Mouse (Mus musculus): ENCODE measurements around the gene Gm40193. TPM values are rescaled to one million over a fixed set of nuclear protein-coding genes. Genes with fewer than 3 reads are reported as not detected.
"Not testable (repeated sequence)": the region's sequence is repeated elsewhere in the genome, so short reads cannot be mapped to it uniquely, and the experiment has no call there.

Gene Gm40193
- polyA plus RNA-seq, 1 experiment from 2014 or later: not detected

- no peak overlapping the region for H3K4me2 ChIP-seq (ENCODE audit: low read depth, low read length)
- H3K9me3 ChIP-seq (replicated peaks; ENCODE audit: control insufficient read depth, low read length): no peaks in the 10 kb centered on the region
- WGBS (ENCODE audit: insufficient replicate concordance): 79% methylated on average over 9 of the region's 9 CpGs
- no peaks in the 10 kb centered on the region for H3K36me3 ChIP-seq (ENCODE audit: control insufficient read depth, insufficient read depth)
- peaks cover 8% of the 10 kb centered on the region for H3K4me1 ChIP-seq (ENCODE audit: control insufficient read depth, low read depth, low read length)
- no peak overlapping the region for H3K4me3 ChIP-seq (ENCODE audit: low read depth, low read length)
- no peaks in the 10 kb centered on the region for H3K27me3 ChIP-seq (ENCODE audit: control insufficient read depth, insufficient read depth, low read depth, low read length)
- no peak overlapping the region for H3K9ac ChIP-seq (ENCODE audit: low read depth, low read length)
- ATAC-seq (ENCODE audit: low read depth): no peak
- H3K27ac ChIP-seq (ENCODE audit: low read length): no peak overlapping the region
Measured at GRCm38 (mm10) chr11:70557545-70557944, 24.8 kb upstream of the Gm40193 start.

GRCm38 (mm10) chr11:70553940-70554339 is 21.2 kb upstream of the Gm40193 start:
- Histone ChIP-seq H3K4me1 (ENCODE audit: control insufficient read depth, low read depth, low read length) (no peaks in the 10 kb centered on the region), H3K27me3 (ENCODE audit: control insufficient read depth, insufficient read depth, low read depth, low read length) (no peaks in the 10 kb centered on the region), H3K9me3 (replicated peaks; ENCODE audit: control insufficient read depth, low read length) (no peaks in the 10 kb centered on the region), H3K36me3 (ENCODE audit: control insufficient read depth, insufficient read depth) (no peaks in the 10 kb centered on the region), H3K4me2 (ENCODE audit: low read depth, low read length) (no peak overlapping the region), H3K4me3 (ENCODE audit: low read depth, low read length) (no peak overlapping the region), H3K27ac (ENCODE audit: low read length) (no peak overlapping the region), H3K9ac (ENCODE audit: low read depth, low read length) (no peak overlapping the region)
- WGBS (ENCODE audit: insufficient replicate concordance): 31% methylated on average over 6 of the region's 7 CpGs
- no peak for ATAC-seq (ENCODE audit: low read depth)

DNA sequence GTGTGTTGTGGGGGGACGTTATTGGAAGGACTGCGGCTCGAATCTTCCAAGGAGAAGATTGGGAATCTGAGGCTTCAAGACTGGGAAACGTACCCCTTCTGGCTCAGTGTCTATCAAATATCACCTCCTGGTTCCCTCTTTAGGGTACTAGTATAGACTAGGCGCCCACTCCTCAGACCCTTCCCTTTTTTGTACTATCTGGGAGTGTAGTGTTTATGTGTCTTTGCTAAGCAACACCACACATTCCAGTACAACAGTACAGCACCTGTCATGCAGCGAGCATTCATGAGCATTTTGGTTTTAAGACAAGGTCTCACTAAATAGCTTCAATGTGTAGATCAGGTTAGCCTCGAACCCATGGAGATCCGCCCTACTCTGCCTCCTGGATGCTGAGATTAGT is 18.8 kb upstream of the Gm40193 start:
- WGBS (ENCODE audit: insufficient replicate concordance): 68% methylated on average over 8 of the region's 8 CpGs
- H3K36me3 ChIP-seq (ENCODE audit: control insufficient read depth, insufficient read depth): no peaks in the 10 kb centered on the region
- no peaks in the 10 kb centered on the region for H3K4me1 ChIP-seq (ENCODE audit: control insufficient read depth, low read depth, low read length)
- ATAC-seq (ENCODE audit: low read depth): no peak
- no peak overlapping the region for H3K4me3 ChIP-seq (ENCODE audit: low read depth, low read length)
- no peaks in the 10 kb centered on the region for H3K9me3 ChIP-seq (replicated peaks; ENCODE audit: control insufficient read depth, low read length)
- no peak overlapping the region for H3K4me2 ChIP-seq (ENCODE audit: low read depth, low read length)
- no peak overlapping the region for H3K9ac ChIP-seq (ENCODE audit: low read depth, low read length)
- H3K27ac ChIP-seq (ENCODE audit: low read length): no peak overlapping the region
- H3K27me3 ChIP-seq (ENCODE audit: control insufficient read depth, insufficient read depth, low read depth, low read length): no peaks in the 10 kb centered on the region

DNA sequence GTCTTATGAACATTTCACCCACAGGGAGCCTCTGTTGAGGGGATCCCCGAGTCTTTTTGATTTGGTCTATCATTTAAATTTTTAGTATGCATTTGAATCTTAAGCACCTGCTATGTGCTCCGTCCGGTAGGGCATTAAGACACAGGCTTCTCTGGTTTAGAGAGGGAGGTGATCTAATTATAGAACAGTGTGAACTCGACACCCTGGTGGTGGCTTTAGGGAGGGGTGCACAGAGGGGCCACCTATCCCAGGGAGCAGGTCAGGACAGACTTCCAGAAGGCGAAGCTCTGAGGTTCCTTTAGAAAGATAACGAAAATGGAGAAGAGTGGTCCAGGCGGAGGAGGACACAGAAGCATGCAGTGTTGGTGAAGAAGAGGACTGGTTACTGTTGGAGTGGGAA is 11.8 kb upstream of the Gm40193 start:
- H3K9me3 ChIP-seq (replicated peaks; ENCODE audit: control insufficient read depth, low read length): no peaks in the 10 kb centered on the region
- H3K36me3 ChIP-seq (ENCODE audit: control insufficient read depth, insufficient read depth): no peaks in the 10 kb centered on the region
- no peak for ATAC-seq (ENCODE audit: low read depth)
- WGBS (ENCODE audit: insufficient replicate concordance): 47% methylated on average over 7 of the region's 7 CpGs
- H3K27ac ChIP-seq (ENCODE audit: low read length): no peak overlapping the region
- no peak overlapping the region for H3K9ac ChIP-seq (ENCODE audit: low read depth, low read length)
- H3K27me3 ChIP-seq (ENCODE audit: control insufficient read depth, insufficient read depth, low read depth, low read length): peaks cover 29% of the 10 kb centered on the region
- H3K4me1 ChIP-seq (ENCODE audit: control insufficient read depth, low read depth, low read length): peaks cover 3% of the 10 kb centered on the region; the same call in 1 of the 2 replicates
- H3K4me3 ChIP-seq (ENCODE audit: low read depth, low read length): no peak overlapping the region
- H3K4me2 ChIP-seq (ENCODE audit: low read depth, low read length): no peak overlapping the region

DNA sequence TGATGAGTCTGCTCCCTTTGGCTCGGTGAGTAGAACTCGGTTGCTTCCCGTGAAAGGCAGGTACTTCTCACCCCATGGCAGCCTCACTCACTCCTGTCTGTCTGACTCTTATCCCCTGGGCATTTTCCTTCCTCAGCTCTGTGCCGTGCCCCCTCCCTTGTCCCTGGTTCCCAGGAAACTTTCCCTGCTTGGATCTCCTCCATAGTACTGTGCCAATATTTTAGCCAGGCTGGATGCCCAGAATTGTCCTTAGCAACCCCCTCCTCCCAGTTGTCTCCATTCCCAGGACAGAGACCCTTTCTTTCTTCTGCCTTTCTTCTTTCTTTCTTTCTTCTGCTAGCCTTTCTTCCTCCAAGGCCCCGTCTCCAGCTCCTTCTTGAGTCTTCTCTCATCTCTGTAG is 8.7 kb upstream of the Gm40193 start:
- 56% methylated on average over 5 of the region's 5 CpGs for whole genome bisulfite sequencing (ENCODE audit: insufficient replicate concordance)
- no peak for ATAC-seq (ENCODE audit: low read depth)
- H3K4me3 ChIP-seq (ENCODE audit: low read depth, low read length): no peak overlapping the region

DNA sequence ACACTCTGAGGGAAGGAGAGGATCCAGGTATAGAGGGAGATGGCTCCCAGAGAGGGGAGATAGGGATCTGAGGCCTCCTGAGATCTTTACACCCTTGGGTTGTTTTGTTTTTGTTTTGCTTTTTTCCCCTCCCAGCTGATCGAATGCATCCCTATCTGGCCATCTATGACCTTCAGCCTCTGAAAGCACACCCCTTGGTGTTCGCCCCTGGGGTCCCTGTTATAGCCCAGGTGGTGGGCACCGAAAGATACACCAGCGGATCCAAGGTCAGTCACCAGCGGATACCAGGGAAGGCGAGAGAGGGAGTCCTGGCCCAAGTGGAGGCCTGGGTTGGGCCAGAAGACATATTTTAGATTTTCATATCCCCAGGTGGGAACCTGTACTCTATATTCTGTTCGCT is 8.2 kb upstream of the Gm40193 start:
- ATAC-seq (ENCODE audit: low read depth): no peak
- 72% methylated on average over 7 of the region's 7 CpGs for WGBS (ENCODE audit: insufficient replicate concordance)
- Histone ChIP-seq H3K4me3 (ENCODE audit: low read depth, low read length) (peak overlapping the region; percentile 55; the same call in 1 of the 2 replicates), H3K4me1 (ENCODE audit: control insufficient read depth, low read depth, low read length) (peaks cover 3% of the 10 kb centered on the region; the same call in 1 of the 2 replicates), H3K9me3 (replicated peaks; ENCODE audit: control insufficient read depth, low read length) (no peaks in the 10 kb centered on the region), H3K36me3 (ENCODE audit: control insufficient read depth, insufficient read depth) (no peaks in the 10 kb centered on the region), H3K27me3 (ENCODE audit: control insufficient read depth, insufficient read depth, low read depth, low read length) (peaks cover 34% of the 10 kb centered on the region), H3K27ac (ENCODE audit: low read length) (no peak overlapping the region), H3K4me2 (ENCODE audit: low read depth, low read length) (peak overlapping the region; percentile 61; the same call in 1 of the 2 replicates), H3K9ac (ENCODE audit: low read depth, low read length) (no peak overlapping the region)

More for the DNA sequence above, 8.7 kb upstream of the Gm40193 start:
- Histone ChIP-seq H3K27me3 (ENCODE audit: control insufficient read depth, insufficient read depth, low read depth, low read length) (peaks cover 34% of the 10 kb centered on the region), H3K9ac (ENCODE audit: low read depth, low read length) (no peak overlapping the region), H3K27ac (ENCODE audit: low read length) (no peak overlapping the region), H3K4me1 (ENCODE audit: control insufficient read depth, low read depth, low read length) (peaks cover 3% of the 10 kb centered on the region; the same call in 1 of the 2 replicates), H3K36me3 (ENCODE audit: control insufficient read depth, insufficient read depth) (no peaks in the 10 kb centered on the region), H3K4me2 (ENCODE audit: low read depth, low read length) (no peak overlapping the region), H3K9me3 (replicated peaks; ENCODE audit: control insufficient read depth, low read length) (no peaks in the 10 kb centered on the region)

DNA sequence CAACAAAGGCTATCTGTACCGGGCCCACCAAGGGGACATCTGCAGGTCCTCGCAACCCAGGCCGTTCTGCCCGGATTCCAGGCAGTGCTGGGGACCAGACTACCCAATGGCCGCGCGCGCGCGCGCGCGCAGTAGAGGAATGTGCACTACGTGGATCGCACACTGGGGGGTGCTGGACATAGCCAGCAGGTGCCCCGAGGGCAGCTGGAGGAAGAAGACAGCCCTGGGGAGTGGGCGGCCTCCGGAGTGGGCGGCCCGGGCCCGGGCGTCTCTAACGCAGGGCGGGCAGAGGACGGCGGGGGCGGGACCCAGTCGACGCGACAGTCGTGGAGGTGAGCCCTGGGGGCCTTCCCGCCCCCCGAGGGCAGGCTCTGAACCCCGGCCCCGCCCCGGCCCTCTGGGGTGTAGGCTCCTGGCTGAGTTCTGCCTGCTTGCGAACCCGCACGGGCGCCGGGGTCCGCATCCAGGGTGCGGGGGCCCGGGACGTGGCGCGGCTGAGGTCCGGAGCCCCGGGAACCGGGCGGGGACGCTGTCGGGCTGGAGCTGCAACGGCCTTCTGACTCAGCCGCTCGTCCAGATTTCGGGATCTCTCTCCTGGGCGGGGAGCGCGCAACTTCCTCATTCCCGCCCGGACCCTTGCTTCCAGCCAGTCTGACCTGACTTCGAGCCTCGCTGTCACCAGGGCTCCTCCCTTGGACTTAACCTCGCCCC is 7.3 kb upstream of the Gm40193 start, which contains the start of gene Pld2:
TSS of gene Pld2 (plus strand) at position 188 of the 711 bp plus-strand sequence.
- Histone ChIP-seq H3K9me3 (replicated peaks; ENCODE audit: control insufficient read depth, low read length) (no peaks in the 10 kb centered on the region), H3K9ac (ENCODE audit: low read depth, low read length) (peak within 1 kb of the TSS; percentile 38)
- 1% methylated on average over 65 of the region's 65 CpGs for WGBS (ENCODE audit: insufficient replicate concordance)

DNA sequence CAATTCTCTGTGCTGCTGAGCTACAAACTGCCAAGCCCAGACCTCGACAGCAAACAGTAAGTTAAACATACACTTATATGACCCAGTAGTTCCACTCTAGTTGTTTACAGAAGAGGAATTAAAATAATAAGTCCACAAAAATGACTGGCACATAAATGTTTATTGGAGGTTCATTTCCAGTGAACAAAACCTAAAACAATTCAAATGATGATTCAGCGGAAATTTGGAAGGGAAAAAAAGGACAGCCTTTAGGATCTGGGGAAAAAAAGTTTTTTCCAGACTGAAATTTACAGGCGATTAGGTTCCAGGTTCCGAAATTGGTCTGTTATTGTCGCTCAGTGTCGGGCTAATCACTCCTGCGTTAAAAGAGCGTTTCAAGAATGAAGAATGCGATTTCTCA is 6.7 kb upstream of the Gm40193 start:
- Histone ChIP-seq H3K36me3 (ENCODE audit: control insufficient read depth, insufficient read depth) (no peaks in the 10 kb centered on the region), H3K4me2 (ENCODE audit: low read depth, low read length) (peak overlapping the region; percentile 61), H3K27ac (ENCODE audit: low read length) (no peak overlapping the region; the same call in 1 of the 2 replicates), H3K4me1 (ENCODE audit: control insufficient read depth, low read depth, low read length) (peaks cover 3% of the 10 kb centered on the region; the same call in 1 of the 2 replicates), H3K4me3 (ENCODE audit: low read depth, low read length) (peak overlapping the region; percentile 55), H3K9ac (ENCODE audit: low read depth, low read length) (peak overlapping the region; percentile 38), H3K9me3 (replicated peaks; ENCODE audit: control insufficient read depth, low read length) (no peaks in the 10 kb centered on the region), H3K27me3 (ENCODE audit: control insufficient read depth, insufficient read depth, low read depth, low read length) (peaks cover 34% of the 10 kb centered on the region)
- WGBS (ENCODE audit: insufficient replicate concordance): 17% methylated on average over 9 of the region's 9 CpGs
- ATAC-seq (ENCODE audit: low read depth): no peak

More for the DNA sequence above, 7.3 kb upstream of the Gm40193 start, which contains the start of gene Pld2:
- no peak within 1 kb of the TSS; the same call in 1 of the 2 replicates for H3K27ac ChIP-seq (ENCODE audit: low read length)
- ATAC-seq (ENCODE audit: low read depth): peak; percentile 97
- H3K36me3 ChIP-seq (ENCODE audit: control insufficient read depth, insufficient read depth): no peaks in the 10 kb centered on the region
- peak within 1 kb of the TSS; percentile 61 for H3K4me2 ChIP-seq (ENCODE audit: low read depth, low read length)
- H3K4me1 ChIP-seq (ENCODE audit: control insufficient read depth, low read depth, low read length): peaks cover 3% of the 10 kb centered on the region; the same call in 1 of the 2 replicates
- peaks cover 34% of the 10 kb centered on the region for H3K27me3 ChIP-seq (ENCODE audit: control insufficient read depth, insufficient read depth, low read depth, low read length)
- peak within 1 kb of the TSS; percentile 55 for H3K4me3 ChIP-seq (ENCODE audit: low read depth, low read length)

DNA sequence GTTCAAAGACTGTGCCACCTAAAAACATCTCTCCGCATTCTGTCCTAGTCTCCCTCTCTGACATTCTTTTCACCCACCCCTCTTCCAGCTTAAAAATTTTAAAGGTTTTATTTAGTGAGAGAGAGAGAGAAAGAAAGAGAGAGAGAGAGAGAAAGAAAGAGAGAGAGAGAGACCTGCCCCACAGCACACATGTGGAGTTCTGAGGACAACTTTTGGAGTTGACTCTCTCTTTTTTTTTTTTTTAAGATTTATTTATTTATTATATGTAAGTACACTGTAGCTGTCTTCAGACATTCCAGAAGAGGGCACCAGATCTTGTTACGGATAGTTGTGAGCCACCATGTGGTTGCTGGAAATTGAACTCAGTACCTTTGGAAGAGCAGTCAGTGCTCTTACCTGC is 1.7 kb downstream of the Gm40193 start:
- not testable (repeated sequence) for H3K27me3 ChIP-seq (ENCODE audit: control insufficient read depth, insufficient read depth, low read depth, low read length); ATAC-seq (ENCODE audit: low read depth); H3K4me2 ChIP-seq (ENCODE audit: low read depth, low read length); H3K9me3 ChIP-seq (replicated peaks; ENCODE audit: control insufficient read depth, low read length); H3K4me1 ChIP-seq (ENCODE audit: control insufficient read depth, low read depth, low read length); H3K9ac ChIP-seq (ENCODE audit: low read depth, low read length); H3K27ac ChIP-seq (ENCODE audit: low read length); H3K4me3 ChIP-seq (ENCODE audit: low read depth, low read length)
- peaks cover 10% of the 10 kb centered on the region for H3K36me3 ChIP-seq (ENCODE audit: control insufficient read depth, insufficient read depth)
- WGBS (ENCODE audit: insufficient replicate concordance): 59% methylated on average over 2 of the region's 2 CpGs

All from liver, embryonic 16.5 days (tissue).